Mouse (Mus musculus): ENCODE data around the gene Slc7a8. TPM values are rescaled to one million over a fixed set of nuclear protein-coding genes. Genes with fewer than 3 reads are reported as not detected.

Slc7a8 gene
- polyA plus RNA-seq, 1 experiment: 352 TPM

DNA sequence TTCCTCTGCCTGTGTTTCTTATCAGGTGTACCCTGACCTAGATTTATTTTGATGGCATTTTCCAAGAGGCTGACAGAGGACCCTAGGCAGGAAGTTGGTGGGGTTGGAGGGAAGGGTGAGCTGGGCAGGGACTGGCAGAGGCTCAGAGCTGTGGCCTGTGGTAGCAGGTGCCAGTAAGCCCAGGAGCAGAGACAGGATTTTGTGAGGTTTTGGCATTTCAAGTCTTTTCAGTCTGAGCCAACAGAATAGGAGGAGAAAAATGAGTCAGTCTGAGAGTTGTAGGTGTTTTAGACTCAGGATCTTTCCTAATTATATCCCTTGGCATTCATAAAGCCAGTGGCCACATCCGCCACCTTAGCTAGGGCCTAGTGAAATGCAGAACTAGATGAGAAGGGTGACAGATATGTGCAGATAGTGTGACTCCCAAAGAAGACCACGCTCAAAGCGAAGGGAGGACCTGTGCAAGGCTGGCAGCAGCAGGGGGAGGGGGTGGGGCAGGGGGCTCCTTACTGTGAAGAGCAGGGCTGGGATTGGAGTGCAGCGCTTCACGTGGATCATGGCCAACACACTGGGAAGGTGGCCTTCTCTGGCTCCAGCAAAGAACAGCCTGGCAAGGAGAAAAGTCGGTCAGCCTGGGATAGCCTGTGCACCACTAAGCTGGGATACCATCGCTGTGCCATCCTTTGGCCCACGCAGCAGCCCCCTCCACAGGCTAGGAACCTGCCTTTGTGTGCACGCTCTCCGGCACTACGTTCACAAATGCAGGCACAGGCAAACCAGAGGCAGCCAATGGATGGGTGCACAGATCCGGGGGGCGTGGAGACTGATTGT, 52.7 kb downstream of the Slc7a8 start:
- Histone ChIP-seq H3K4me1 (ENCODE audit: control insufficient read depth, insufficient read depth, low read length) (no peaks in the 10 kb centered on the region), H3K36me3 (ENCODE audit: control insufficient read depth, insufficient read depth, low read length) (peaks cover under 1% of the 10 kb centered on the region; the same call in 1 of the 2 replicates), H3K4me3 (ENCODE audit: insufficient read depth, low read depth, low read length) (no peak overlapping the region), H3K27me3 (replicated peaks; ENCODE audit: control insufficient read depth, insufficient read depth, low read length) (no peaks in the 10 kb centered on the region), H3K27ac (ENCODE audit: insufficient read depth, low read depth, low read length) (no peak overlapping the region)
- DNase-seq: no peak
- no peak for TF ChIP-seq CTCF (conservative IDR thresholded peaks at IDR 0.05; ENCODE audit: insufficient read depth, insufficient read length, low read depth, low read length)
- TF ChIP-seq POLR2A (IDR thresholded peaks at IDR 0.05; ENCODE audit: low read depth, low read length): no peak
- 90% methylated on average over 13 of the region's 13 CpGs for WGBS

- H3K36me3 ChIP-seq (ENCODE audit: control insufficient read depth, insufficient read depth, low read length): peaks cover 2% of the 10 kb centered on the region; the same call in 1 of the 2 replicates
- WGBS: 78% methylated on average over 5 of the region's 5 CpGs
Observed at GRCm38 (mm10) chr14:54727565-54727964, 54.2 kb downstream of the Slc7a8 start.

DNA sequence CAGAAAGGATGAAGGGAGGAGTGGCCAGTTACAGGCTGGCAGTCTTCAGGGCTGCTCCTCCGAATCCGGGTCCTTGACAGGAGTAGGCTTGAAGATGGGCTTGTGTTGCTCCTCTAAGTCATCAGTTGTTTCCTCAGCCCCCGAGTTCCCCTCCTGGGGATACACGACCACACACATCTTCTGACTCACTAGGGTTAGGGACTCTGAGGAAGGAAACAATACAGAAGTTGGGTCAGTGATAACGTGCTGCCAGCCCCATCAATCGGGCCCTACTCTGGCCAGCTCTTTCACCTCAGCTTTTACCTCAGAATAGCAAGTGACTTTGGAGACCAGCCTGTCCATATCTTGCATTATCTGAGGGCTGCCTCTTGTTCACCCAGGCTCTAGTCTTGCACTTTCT, 57.7 kb downstream of the Slc7a8 start:
- Histone ChIP-seq H3K36me3 (ENCODE audit: control insufficient read depth, insufficient read depth, low read length) (peaks cover 2% of the 10 kb centered on the region; the same call in 1 of the 2 replicates), H3K27me3 (replicated peaks; ENCODE audit: control insufficient read depth, insufficient read depth, low read length) (no peaks in the 10 kb centered on the region), H3K4me3 (ENCODE audit: insufficient read depth, low read depth, low read length) (no peak overlapping the region), H3K4me1 (ENCODE audit: control insufficient read depth, insufficient read depth, low read length) (no peaks in the 10 kb centered on the region), H3K27ac (ENCODE audit: insufficient read depth, low read depth, low read length) (no peak overlapping the region)
- 71% methylated on average over 6 of the region's 6 CpGs for WGBS
- DNase-seq: no peak
- TF ChIP-seq POLR2A (IDR thresholded peaks at IDR 0.05; ENCODE audit: low read depth, low read length) (no peak), CTCF (conservative IDR thresholded peaks at IDR 0.05; ENCODE audit: insufficient read depth, insufficient read length, low read depth, low read length) (no peak)

More at GRCm38 (mm10) chr14:54727565-54727964, 54.2 kb downstream of the Slc7a8 start:
- H3K4me1 ChIP-seq (ENCODE audit: control insufficient read depth, insufficient read depth, low read length): no peaks in the 10 kb centered on the region
- no peak overlapping the region for H3K27ac ChIP-seq (ENCODE audit: insufficient read depth, low read depth, low read length)
- TF ChIP-seq POLR2A (IDR thresholded peaks at IDR 0.05; ENCODE audit: low read depth, low read length): no peak
- no peak for TF ChIP-seq CTCF (conservative IDR thresholded peaks at IDR 0.05; ENCODE audit: insufficient read depth, insufficient read length, low read depth, low read length)
- no peaks in the 10 kb centered on the region for H3K27me3 ChIP-seq (replicated peaks; ENCODE audit: control insufficient read depth, insufficient read depth, low read length)
- DNase-seq: no peak
- H3K4me3 ChIP-seq (ENCODE audit: insufficient read depth, low read depth, low read length): no peak overlapping the region

GRCm38 (mm10) chr14:54721711-54722110, 60.0 kb downstream of the Slc7a8 start:
- Histone ChIP-seq H3K27me3 (replicated peaks; ENCODE audit: control insufficient read depth, insufficient read depth, low read length) (no peaks in the 10 kb centered on the region), H3K4me3 (ENCODE audit: insufficient read depth, low read depth, low read length) (no peak overlapping the region), H3K4me1 (ENCODE audit: control insufficient read depth, insufficient read depth, low read length) (no peaks in the 10 kb centered on the region), H3K27ac (ENCODE audit: insufficient read depth, low read depth, low read length) (no peak overlapping the region), H3K36me3 (ENCODE audit: control insufficient read depth, insufficient read depth, low read length) (peaks cover 2% of the 10 kb centered on the region; the same call in 1 of the 2 replicates)
- TF ChIP-seq CTCF (conservative IDR thresholded peaks at IDR 0.05; ENCODE audit: insufficient read depth, insufficient read length, low read depth, low read length) (no peak), POLR2A (IDR thresholded peaks at IDR 0.05; ENCODE audit: low read depth, low read length) (no peak)
- WGBS: 79% methylated on average over 10 of the region's 10 CpGs
- DNase-seq: no peak

- Histone ChIP-seq H3K27ac (ENCODE audit: insufficient read depth, low read depth, low read length) (no peak overlapping the region), H3K36me3 (ENCODE audit: control insufficient read depth, insufficient read depth, low read length) (peaks cover 2% of the 10 kb centered on the region; the same call in 1 of the 2 replicates), H3K4me3 (ENCODE audit: insufficient read depth, low read depth, low read length) (no peak overlapping the region), H3K27me3 (replicated peaks; ENCODE audit: control insufficient read depth, insufficient read depth, low read length) (no peaks in the 10 kb centered on the region), H3K4me1 (ENCODE audit: control insufficient read depth, insufficient read depth, low read length) (no peaks in the 10 kb centered on the region)
- WGBS: 85% methylated on average over 7 of the region's 7 CpGs
- DNase-seq: peak; percentile 35
- TF ChIP-seq POLR2A (IDR thresholded peaks at IDR 0.05; ENCODE audit: low read depth, low read length) (no peak), CTCF (conservative IDR thresholded peaks at IDR 0.05; ENCODE audit: insufficient read depth, insufficient read length, low read depth, low read length) (no peak)
Observed at GRCm38 (mm10) chr14:54720654-54721350, 60.9 kb downstream of the Slc7a8 start.

- 93% methylated on average over 11 of the region's 11 CpGs for WGBS
- DNase-seq: no peak
- no peak overlapping the region for H3K4me3 ChIP-seq (ENCODE audit: insufficient read depth, low read depth, low read length)
- TF ChIP-seq POLR2A (IDR thresholded peaks at IDR 0.05; ENCODE audit: low read depth, low read length): no peak
- no peaks in the 10 kb centered on the region for H3K27me3 ChIP-seq (replicated peaks; ENCODE audit: control insufficient read depth, insufficient read depth, low read length)
- no peaks in the 10 kb centered on the region for H3K4me1 ChIP-seq (ENCODE audit: control insufficient read depth, insufficient read depth, low read length)
- H3K36me3 ChIP-seq (ENCODE audit: control insufficient read depth, insufficient read depth, low read length): peaks cover 2% of the 10 kb centered on the region; the same call in 1 of the 2 replicates
- H3K27ac ChIP-seq (ENCODE audit: insufficient read depth, low read depth, low read length): no peak overlapping the region
Observed at GRCm38 (mm10) chr14:54720041-54720440, 61.7 kb downstream of the Slc7a8 start.

DNA sequence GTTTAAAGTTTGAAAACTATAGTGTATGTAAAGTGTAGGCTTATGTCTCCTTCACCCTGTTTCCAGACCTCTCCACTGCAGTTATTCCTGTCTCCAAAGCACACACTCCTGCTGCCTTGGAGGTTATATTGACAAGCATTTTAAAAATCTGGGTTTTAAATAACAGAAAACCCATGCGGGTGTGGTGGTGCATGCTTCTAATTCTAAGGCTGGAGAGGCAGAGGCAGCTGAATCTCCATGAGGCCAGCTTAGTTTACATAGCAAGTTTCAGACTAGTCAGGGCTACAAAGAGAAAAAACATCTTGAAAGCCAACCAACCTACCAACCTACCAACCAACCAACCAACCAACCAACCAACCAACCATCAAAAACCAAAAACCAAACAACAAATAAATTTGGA, 66.3 kb downstream of the Slc7a8 start:
- no peak for DNase-seq
- Histone ChIP-seq H3K4me1 (ENCODE audit: control insufficient read depth, insufficient read depth, low read length) (no peaks in the 10 kb centered on the region; the same call in 1 of the 2 replicates), H3K4me3 (ENCODE audit: insufficient read depth, low read depth, low read length) (no peak overlapping the region), H3K36me3 (ENCODE audit: control insufficient read depth, insufficient read depth, low read length) (no peaks in the 10 kb centered on the region), H3K27ac (ENCODE audit: insufficient read depth, low read depth, low read length) (no peak overlapping the region), H3K27me3 (replicated peaks; ENCODE audit: control insufficient read depth, insufficient read depth, low read length) (no peaks in the 10 kb centered on the region)
- no peak for TF ChIP-seq CTCF (conservative IDR thresholded peaks at IDR 0.05; ENCODE audit: insufficient read depth, insufficient read length, low read depth, low read length)
- no peak for TF ChIP-seq POLR2A (IDR thresholded peaks at IDR 0.05; ENCODE audit: low read depth, low read length)
- 73% methylated on average over 1 of the region's 1 CpGs for WGBS
